ENCODE assay signal across 25 mouse cellular contexts in genomic region chr16:31043136-31043535, GRCm38 (mm10).
"Had no signal": no experiment of that assay in that cellular context is flagged by ENCODE, and none has a peak within 500 bp of the region (broad histone marks: within the 10 kb centered on the region; RNA-seq: fewer than 3 reads in every experiment).

No protein-coding gene starts in this region.

- DNase-seq: gastrocnemius, adult 2 months; gastrocnemius, postnatal 10 days; gastrocnemius, postnatal 25 days; heart, adult 2 months; heart, postnatal 10 days; heart, postnatal 4 days; kidney, adult 18-20 months; kidney, adult 8-10 months; kidney, postnatal 10 days; kidney, postnatal 25 days; kidney, postnatal 4 days; liver had no signal

- H3K27ac ChIP-seq: gastrocnemius, adult 2 months; heart, adult 2 months; hindbrain, embryonic 10.5 days; hindbrain, embryonic 12.5 days; hindbrain, embryonic 14.5 days; intestine, embryonic 15.5 days; layer of hippocampus, adult 2 months; left cerebral cortex, adult 2 months; limb, embryonic 10.5 days; limb, embryonic 12.5 days; liver, embryonic 12.5 days had no signal

- H3K36me3 ChIP-seq: hindbrain, embryonic 10.5 days; hindbrain, embryonic 12.5 days; intestine, embryonic 15.5 days; limb, embryonic 12.5 days; liver, embryonic 12.5 days had no signal

- H3K4me3 ChIP-seq: gastrocnemius, adult 2 months; heart, adult 2 months; hindbrain, embryonic 10.5 days; hindbrain, embryonic 12.5 days; intestine, embryonic 15.5 days; layer of hippocampus, adult 2 months; left cerebral cortex, adult 2 months; limb, embryonic 10.5 days; limb, embryonic 12.5 days; liver, embryonic 12.5 days had no signal

- H3K4me2 ChIP-seq: heart, embryonic 11.5 days; hindbrain, embryonic 12.5 days; hindbrain, embryonic 14.5 days; intestine, embryonic 15.5 days; limb, embryonic 12.5 days; liver, embryonic 12.5 days had no signal

- H3K9ac ChIP-seq: hindbrain, embryonic 12.5 days; hindbrain, embryonic 14.5 days; intestine, embryonic 15.5 days; limb, embryonic 12.5 days; liver, embryonic 12.5 days had no signal

- H3K9me3 ChIP-seq: hindbrain, embryonic 10.5 days; hindbrain, embryonic 12.5 days; intestine, embryonic 15.5 days; limb, embryonic 10.5 days; limb, embryonic 12.5 days; liver, embryonic 12.5 days had no signal

- ATAC-seq: hindbrain, embryonic 16.5 days; inflammation-experienced regulatory T-cells, adult 6 months; intestine, embryonic 15.5 days; intestine, postnatal 0 days; liver, embryonic 12.5 days had no signal

- H3K27me3 ChIP-seq: hindbrain, embryonic 12.5 days; intestine, embryonic 15.5 days; limb, embryonic 12.5 days; liver, embryonic 12.5 days had no signal
